Mouse (Mus musculus): ENCODE data around the gene Abtb2.

Gene Abtb2

GRCm38 (mm10) chr2:103615028-103615427 lies 48.9 kb downstream of the Abtb2 start:
- no peak for DNase-seq (ENCODE audit: low spot score in 2 of 2)

GRCm38 (mm10) chr2:103618407-103618806 lies 52.3 kb downstream of the Abtb2 start:
- no peak for DNase-seq (ENCODE audit: low spot score in 2 of 2)

- no peak for DNase-seq (ENCODE audit: low spot score in 2 of 2)
Measured at GRCm38 (mm10) chr2:103622950-103623349, 56.8 kb downstream of the Abtb2 start.

- DNase-seq (ENCODE audit: low spot score in 2 of 2): no peak
Measured at GRCm38 (mm10) chr2:103625349-103625932, 59.3 kb downstream of the Abtb2 start.

- peak in 1 of 2 experiments; percentile 51 for DNase-seq (ENCODE audit: low spot score in 2 of 2)
Measured at GRCm38 (mm10) chr2:103627101-103627500, 61.0 kb downstream of the Abtb2 start.

- no peak for DNase-seq (ENCODE audit: low spot score in 2 of 2)
Measured at GRCm38 (mm10) chr2:103629956-103630355, 63.8 kb downstream of the Abtb2 start.

- DNase-seq (ENCODE audit: low spot score in 2 of 2): no peak
Measured at GRCm38 (mm10) chr2:103631293-103631717, 65.2 kb downstream of the Abtb2 start.

GRCm38 (mm10) chr2:103632136-103632925 lies 66.2 kb downstream of the Abtb2 start:
- DNase-seq (ENCODE audit: low spot score in 2 of 2): peak; percentile 21 to 26

GRCm38 (mm10) chr2:103632926-103633250 lies 66.8 kb downstream of the Abtb2 start:
- no peak for DNase-seq (ENCODE audit: low spot score in 2 of 2)

- DNase-seq (ENCODE audit: low spot score in 2 of 2): no peak
Measured at GRCm38 (mm10) chr2:103635731-103636487, 69.8 kb downstream of the Abtb2 start.

GRCm38 (mm10) chr2:103637385-103637784 lies 71.3 kb downstream of the Abtb2 start:
- no peak for DNase-seq (ENCODE audit: low spot score in 2 of 2)

GRCm38 (mm10) chr2:103637943-103638342 lies 71.8 kb downstream of the Abtb2 start:
- DNase-seq (ENCODE audit: low spot score in 2 of 2): no peak

- no peak for DNase-seq (ENCODE audit: low spot score in 2 of 2)
Measured at GRCm38 (mm10) chr2:103639701-103640100, 73.6 kb downstream of the Abtb2 start.

GRCm38 (mm10) chr2:103640861-103641260 lies 74.8 kb downstream of the Abtb2 start:
- DNase-seq (ENCODE audit: low spot score in 2 of 2): no peak

- no peak for DNase-seq (ENCODE audit: low spot score in 2 of 2)
Measured at GRCm38 (mm10) chr2:103643584-103644211, 77.6 kb downstream of the Abtb2 start.

GRCm38 (mm10) chr2:103644418-103644817 lies 78.3 kb downstream of the Abtb2 start:
- DNase-seq (ENCODE audit: low spot score in 2 of 2): no peak

- no peak for DNase-seq (ENCODE audit: low spot score in 2 of 2)
Measured at GRCm38 (mm10) chr2:103650314-103650879, 84.3 kb downstream of the Abtb2 start.

- DNase-seq (ENCODE audit: low spot score in 2 of 2): no peak
Measured at GRCm38 (mm10) chr2:103652121-103652520, 86.0 kb downstream of the Abtb2 start.

GRCm38 (mm10) chr2:103655037-103655436 lies 88.9 kb downstream of the Abtb2 start:
- no peak for DNase-seq (ENCODE audit: low spot score in 2 of 2)

GRCm38 (mm10) chr2:103656028-103656427 lies 89.9 kb downstream of the Abtb2 start:
- peak; percentile 46 to 49 for DNase-seq (ENCODE audit: low spot score in 2 of 2)

- no peak for DNase-seq (ENCODE audit: low spot score in 2 of 2)
Measured at GRCm38 (mm10) chr2:103659167-103659566, 93.1 kb downstream of the Abtb2 start.

Data from natural killer cell, adult 2 months (primary cell).